Mouse (Mus musculus) gastrocnemius, postnatal 36 days (tissue): ENCODE data around the gene Col4a2. TPM values are rescaled to one million over a fixed set of nuclear protein-coding genes. Genes with fewer than 3 reads are reported as not detected.

Source experiments
- DNase-seq, 2 experiments: peaks; one replicate each; pipeline ENCODE4 v3.0.0; 2022
- intact Hi-C: fragments of 180-260 bp; cut with DNase I; formaldehyde crosslinking; loops from one replicate; pipeline ENCODE4 v1.15.1; 2025
- total RNA-seq, 2 experiments: library from RNA; stranded (reverse); gene quantifications; 2 replicates each; pipeline ENCODE4 v1.2.3; 2021

The Col4a2 gene
- total RNA-seq, 2 experiments from 2014 or later = 77.5 to 105 TPM

DNA sequence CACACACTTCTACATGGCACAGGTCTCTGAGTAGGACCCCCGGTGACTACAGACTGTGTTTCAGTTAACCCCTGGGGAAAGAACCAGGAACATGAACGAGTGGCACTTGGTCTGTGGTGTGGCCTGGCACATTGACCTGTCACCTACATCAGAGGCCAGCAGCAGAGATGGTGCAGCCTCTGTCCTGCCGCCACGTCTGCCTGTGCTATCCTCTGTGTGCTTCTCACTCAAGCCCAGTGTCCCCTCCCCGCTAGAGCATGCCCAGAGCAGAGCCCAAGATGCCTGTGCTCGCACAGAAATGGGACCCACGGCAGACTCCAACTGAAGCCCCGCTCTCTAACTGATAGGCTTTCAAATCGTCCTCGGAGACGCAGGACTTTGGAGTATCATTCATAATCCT is 6.8 kb downstream of the Col4a2 start:
- no peak for DNase-seq

DNA sequence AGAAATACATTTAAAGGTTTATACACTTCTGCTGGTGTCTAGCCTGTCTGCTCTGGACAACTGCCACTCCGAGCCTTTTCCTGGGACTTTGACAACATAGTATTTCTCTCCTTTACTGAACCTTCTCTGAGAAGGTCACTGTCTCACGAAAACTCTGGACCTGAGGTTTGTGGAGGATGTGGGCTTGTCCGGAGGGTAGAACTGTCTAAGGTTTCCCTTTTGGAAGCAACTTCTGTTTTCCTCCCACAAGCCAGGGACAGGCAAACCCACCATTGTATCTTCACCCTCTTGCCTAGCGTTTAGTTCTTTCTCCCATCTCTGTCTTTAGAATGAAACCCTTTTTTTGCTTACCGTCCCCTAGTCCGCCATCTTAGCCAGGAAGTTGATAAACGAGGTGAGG is 9.2 kb downstream of the Col4a2 start:
- intact Hi-C loops = no loop called here

More for the DNA sequence above, 6.8 kb downstream of the Col4a2 start:
- intact Hi-C loops = no loop called here

DNA sequence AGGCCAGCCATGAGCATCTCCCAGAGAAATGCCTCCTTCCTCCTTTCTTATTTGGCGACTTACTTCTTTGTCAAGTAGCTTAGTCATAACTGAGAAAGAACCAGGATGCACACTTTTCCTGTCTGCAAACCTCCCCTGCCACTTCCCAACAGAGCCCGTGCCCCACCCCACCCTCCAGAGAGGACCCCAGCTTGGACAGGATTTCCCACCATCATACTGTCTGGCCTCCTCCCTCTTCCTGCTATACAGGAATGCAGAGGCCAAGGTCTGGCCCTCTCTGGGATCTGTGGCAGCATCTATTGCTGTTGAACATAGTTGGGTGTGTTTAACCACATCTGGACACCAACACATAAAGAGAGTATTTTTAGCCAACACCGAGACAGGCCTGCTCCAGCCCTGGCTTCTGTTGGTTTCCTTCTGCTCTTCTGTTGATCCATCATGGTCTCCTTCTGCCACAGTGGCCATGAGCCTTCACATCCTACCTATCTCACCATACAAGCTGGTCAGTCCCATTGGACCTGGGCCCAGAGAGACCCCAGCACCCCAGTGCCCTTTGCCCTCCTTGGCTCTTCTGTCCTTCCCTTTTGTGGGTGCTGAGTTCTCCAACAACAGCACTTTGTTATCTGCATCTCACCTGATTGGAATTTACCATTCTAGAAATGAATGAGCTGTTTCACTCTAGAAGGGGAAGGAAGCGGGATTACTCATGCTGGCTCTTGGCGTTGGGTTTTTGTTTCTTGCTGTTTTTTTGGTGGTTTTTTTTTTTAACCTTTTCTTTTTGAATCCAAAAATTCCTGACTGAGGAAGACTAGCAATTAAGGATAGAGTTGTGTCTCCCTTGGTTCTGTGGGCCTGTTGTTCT is 10.3 kb downstream of the Col4a2 start:
- intact Hi-C loops = no loop called here

More for the DNA sequence above, 9.2 kb downstream of the Col4a2 start:
- DNase-seq = no peak

DNA sequence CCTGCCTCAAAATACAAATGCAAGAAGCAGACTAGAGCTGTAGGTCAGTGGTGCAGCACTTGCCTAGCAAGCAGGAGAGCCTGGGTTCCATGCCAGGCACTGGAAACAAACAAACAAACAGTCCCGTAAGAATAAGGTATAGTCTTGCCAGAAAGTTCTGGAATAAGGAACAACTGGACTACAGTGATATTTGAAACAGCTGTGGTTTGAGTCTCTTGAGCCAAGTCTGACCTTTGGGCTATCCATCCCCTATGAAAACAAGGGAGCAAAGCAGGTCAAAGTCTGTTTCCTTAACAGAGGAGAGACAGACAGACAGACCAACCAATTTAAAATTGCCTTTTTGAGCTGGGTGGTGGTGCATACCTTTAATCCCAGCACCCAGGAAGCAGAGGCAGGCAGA is 11.1 kb downstream of the Col4a2 start:
- no peak for DNase-seq
- intact Hi-C loops = no loop called here

More for the DNA sequence above, 10.3 kb downstream of the Col4a2 start:
- DNase-seq = no peak

DNA sequence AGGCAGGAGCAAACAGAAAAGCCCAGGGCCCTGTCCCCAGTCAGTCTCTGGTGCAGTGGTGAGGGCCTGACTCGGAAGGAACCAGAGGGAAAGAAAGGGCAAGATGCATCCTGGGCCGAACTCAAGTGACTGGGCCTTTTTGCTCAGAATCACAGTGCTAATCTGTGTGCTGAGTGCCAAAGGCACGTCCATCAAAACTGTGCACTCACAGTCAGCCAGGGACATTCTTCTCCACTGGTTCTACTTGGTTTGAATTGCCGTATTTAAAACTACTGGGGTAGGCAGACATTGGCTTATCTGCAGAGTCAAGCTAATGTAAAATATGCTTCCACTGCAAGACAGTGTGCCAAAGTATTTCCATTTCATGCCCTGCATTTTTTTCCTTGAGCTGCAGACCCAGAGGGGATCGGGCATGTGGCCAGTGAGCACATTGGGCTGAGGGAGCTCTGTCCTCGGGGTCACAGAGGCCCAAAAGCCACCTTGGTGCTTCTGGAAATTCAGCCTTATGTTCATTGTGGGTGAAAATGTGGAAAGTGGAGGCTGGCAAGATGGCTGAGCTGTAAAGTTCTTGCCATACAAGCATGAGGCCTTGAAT is 12.3 kb downstream of the Col4a2 start:
- intact Hi-C loops = no loop called here
- DNase-seq = no peak

DNA sequence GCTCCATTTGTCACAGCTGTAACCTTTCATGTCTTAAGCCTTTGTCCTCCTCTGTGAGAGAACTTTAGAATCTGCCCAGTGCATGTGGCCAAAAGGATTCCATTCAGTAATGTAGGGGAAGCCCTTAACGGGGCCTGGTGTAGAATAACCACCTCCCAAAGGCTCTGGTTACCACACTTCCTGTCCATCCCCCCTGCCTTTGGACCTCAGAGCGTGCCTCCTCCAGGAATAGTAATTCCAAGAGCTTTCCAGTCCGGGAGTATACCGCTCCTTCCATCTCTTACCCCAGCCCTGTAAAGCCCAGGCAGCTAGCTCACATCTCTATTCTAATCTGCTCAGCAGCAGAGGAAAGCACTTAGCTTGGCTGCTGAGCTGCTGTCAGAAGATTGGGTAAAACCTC is 14.7 kb downstream of the Col4a2 start:
- intact Hi-C loops = no loop called here
- DNase-seq = no peak

DNA sequence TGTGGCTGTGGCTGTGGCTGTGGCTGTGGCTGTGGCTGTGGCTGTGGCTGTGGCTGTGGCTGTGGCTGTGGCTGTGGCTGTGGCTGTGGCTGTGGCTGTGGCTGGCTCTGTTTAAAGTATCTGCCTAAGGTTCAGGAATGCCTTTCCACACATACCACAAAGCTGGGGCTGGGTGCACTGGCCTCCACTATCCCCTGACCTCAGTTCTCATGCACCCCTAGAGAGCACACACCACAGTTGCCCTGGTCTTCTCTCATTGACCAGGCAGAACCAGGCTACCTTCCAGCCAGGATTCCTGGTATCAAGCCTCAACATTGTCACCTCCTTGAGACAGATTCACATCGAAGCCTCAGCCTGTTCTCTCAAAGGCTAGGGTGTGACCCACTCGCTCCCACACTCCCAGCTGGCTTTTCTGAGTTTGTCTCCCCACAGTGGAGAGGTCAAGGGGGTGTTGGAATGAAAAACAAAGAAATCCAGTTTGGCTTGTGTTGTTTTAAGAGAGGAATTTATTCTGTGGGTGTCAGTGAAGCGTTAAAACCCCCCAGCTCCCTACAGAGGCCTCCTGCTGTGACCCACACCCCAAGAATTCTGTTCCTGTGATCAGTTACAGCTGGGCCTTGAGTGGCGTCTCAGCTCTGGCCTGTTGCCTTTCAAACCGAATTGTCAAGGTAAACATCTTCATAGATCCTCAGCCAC is 15.3 kb downstream of the Col4a2 start:
- DNase-seq = no peak
- intact Hi-C loops = no loop called here

DNA sequence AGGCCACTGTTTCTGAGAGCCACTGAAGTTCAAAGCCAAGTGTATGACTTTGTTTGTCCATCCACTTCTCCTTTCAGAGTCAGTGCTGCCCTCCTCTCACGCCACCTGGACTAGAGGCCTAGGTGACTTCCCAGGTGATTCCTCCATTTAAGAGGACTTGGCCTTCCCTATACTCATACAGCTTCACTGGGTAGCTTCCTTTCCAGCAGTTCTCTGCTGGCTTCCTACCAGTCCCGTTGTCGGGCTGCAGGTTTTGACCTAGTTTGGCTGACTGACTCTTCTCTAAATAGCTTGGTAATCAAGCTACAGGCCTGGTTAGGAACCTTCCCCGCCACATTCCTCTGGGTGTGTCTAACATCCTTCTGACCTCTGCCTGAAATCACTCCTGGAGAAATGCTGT is 19.0 kb downstream of the Col4a2 start:
- DNase-seq = no peak
- intact Hi-C loops = no loop called here

DNA sequence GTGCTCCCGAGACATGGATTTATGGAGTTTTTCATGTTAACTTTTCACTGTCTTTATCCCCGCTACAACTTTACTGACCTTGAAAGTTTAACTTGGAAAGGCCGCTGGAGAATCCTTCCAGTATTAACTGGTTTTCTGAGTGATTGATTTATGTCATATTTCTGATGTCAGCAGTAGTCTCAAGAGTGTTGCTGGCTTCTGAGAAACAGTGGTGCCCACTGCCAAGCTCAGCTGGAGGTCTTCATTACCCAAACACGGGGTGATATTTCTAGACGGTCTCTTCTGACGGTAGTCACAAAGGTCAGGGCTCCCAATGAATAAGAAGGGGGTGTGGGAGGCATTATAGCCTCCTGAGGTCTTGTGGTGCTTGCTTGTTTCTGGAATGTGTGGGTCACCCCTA is 21.1 kb downstream of the Col4a2 start:
- intact Hi-C loops = no loop called here
- DNase-seq = no peak

DNA sequence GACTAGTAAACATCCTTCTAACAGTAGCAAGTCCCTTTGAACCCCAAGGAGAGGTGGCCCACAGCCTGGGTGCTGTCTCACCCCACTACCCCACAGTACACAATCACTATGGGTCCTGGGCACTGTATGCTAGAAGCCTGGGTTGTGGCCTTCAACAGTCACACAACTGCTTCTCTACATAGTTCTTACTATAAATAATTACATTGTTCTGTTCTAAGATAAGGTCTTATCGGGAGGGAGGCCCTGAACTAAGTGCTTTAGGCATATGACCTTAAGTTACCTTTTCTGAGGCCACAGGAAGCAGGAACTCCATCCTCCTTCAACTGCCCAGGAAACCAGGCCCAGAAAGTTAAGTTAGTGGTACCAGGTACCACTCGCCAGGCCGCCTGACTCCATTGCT is 21.9 kb downstream of the Col4a2 start:
- DNase-seq = no peak

DNA sequence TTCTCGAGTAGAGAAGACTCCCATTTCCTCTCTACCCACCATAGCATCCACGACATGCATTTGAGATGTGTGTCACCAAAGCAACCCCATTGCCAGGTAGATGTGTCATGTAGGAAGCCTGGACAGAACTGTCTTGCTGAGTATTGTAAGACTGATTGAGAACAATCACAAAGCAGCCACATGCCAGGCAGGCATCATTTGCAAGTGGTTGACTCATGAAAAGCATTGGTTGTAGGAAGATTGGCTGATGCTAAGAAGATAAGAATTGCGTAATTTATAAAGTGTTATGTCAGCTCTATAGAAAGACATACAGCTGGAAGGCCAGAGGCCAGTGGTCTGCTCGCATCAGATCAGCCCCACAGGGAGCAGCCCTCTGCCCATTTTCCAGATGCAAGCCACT is 22.6 kb downstream of the Col4a2 start:
- DNase-seq = no peak

More for the DNA sequence above, 21.9 kb downstream of the Col4a2 start:
- intact Hi-C loops = no loop called here

DNA sequence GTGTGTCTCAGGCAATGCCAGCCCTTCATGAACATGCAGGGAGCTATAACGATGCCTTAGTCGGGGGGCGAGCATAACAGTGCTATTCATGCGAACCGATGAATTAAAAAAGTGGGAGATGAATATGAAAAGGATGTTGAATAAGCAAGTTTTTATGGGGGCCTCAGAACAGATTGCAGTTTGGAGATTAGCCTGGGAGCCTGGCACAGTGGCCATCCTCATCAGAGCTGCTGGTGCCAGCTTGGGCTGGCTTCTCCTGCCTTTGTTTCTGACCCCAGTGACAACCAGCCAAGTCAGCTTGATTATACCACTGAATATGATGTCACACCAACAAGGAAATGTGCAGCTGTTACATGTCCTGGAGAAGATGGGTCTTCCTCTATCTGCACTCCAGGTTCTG is 23.7 kb downstream of the Col4a2 start:
- DNase-seq = no peak
- intact Hi-C loops = no loop called here

More for the DNA sequence above, 22.6 kb downstream of the Col4a2 start:
- intact Hi-C loops = no loop called here

DNA sequence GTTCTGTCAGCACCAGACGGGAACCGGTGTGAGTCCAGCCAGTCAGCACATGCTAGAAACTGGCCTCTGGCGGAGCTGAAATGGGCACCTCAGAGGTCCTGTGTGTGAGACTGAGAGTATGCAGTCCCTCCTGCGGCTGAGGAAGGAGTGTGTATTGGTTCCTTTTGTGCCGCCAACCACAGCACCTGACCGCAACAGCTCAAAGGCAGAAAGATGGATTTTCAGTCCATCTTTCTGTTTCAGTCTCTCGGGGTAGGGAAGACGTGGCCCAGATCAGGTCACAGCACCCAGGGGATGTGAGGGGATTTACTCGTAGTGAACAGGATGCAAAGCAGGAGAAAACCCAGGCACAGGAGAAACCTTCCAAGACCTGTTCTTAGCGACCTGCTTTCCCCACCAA is 25.0 kb downstream of the Col4a2 start:
- no peak for DNase-seq
- intact Hi-C loops = no loop called here

DNA sequence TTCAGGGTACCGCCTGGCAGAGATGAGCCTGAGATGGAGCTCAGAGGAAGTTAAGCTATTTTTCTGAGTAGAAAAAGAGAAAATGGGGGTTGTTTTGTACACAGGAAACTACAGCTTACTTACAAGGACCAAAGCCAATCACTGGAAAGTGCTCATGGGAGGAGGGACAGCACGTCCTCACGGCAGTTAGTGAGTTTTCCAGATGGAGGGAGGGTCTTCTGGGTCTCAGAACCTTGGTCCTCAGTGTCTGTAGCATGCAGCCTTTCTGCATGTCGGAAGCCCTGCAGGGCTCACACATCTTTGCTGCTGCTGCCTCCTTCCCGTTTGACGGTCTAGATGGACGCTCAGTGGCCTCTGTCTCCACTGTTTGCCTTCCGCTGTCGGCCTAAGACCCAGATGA is 25.9 kb downstream of the Col4a2 start:
- DNase-seq = no peak
- intact Hi-C loops = no loop called here

DNA sequence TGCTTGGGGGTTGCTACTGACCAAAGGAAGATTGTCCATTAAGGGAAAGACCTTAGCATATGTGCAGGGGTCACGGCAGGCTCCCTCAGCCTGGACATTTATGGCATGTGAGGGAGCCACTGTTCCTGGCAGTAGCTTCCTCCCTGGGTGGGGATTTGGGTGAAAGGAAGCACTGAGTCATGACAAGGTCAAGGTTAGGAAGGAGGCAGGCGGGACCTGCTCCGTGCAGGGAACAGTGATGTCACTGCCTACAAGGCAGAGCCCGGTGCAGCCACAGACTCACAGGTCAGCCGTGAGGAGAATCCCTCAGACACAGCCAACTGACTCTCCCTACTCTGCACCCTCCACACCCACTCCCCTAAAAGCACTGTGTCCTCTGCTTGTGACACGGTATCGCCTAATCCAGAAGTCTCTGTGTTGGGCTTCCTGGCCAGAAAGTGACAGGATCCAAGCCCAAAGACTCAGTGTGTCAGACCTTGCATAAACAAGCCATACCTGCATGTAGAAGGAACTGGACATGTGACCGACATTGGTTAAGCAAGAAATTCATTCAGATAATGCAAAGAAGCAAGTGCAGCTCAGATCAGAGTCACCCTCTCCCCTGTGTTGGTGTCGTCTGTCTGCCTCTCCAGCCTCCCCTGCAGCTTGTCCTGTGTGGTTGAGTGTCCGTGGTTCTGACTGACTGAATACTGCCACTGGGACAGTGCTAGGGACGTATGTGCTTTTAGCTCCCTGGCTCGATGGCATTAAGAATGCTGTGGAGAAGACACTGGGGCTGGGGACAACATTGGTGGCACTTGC is 27.9 kb downstream of the Col4a2 start:
- no peak for DNase-seq
- intact Hi-C loops = no loop called here

DNA sequence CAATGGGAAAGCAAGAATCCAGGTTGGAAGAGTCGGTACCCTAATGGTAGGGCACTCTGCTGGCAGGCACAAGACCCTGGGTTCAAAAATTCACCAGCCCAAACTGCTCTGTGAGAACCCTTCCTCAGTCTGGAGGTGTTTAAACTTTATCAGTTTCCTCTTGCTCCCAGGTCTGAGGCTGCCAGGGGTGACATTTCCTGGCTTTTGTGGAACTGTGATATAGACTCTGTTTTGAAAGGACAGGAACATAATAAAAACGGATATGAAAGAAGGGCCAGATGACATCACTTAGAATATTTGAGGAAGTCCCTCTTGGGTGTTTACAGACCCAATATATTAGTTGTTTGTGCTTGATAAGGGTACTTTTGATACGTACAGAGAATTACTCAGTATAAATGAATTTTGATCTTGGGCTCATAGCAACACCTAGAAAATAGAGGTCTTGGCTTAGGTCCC is 28.5 kb downstream of the Col4a2 start:
- DNase-seq = no peak
- intact Hi-C loops = no loop called here

DNA sequence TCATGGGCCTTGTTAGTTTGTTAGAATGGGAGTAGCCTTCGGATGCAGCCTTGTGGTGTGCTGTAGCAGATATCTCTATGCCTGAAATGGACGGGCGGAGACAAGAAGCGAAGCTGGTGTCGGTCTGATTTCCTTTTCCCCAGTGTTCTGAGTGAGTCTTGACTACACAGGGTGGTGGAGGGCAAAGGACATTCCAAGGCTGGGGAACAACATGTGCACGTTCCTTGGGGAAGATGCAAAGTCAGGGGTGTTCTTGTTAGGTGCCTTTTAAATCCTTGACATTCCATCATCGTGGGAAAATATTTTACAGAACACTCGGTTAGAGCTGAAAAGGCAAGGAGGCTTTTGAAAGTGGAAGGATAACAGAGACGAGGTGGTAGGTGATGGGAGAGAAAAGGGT is 31.9 kb downstream of the Col4a2 start:
- intact Hi-C loops = no loop called here
- no peak for DNase-seq

DNA sequence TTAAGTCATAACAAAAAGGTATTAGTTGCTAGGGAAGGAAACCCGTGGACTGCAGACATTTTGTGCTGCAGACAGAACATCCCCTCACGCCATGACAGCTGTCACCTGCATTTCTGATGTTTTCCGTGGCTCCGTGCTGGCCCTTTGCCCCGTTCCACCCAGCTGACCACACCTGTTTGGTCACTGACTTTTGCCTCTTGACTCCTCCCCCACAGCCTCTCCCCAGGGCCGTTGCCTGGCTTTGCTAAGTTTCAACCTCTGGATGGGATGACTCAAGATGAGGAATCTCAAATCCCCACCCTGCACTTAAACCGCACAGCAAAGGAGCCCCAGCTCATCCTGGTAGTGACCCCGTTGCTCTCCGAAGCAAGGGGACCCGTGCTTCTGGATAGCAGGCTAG is 33.6 kb downstream of the Col4a2 start:
- intact Hi-C loops = loop anchor here (5.0 kb wide), 1 partner anchor 46 kb away; no protein-coding TSS in a partner anchor
- DNase-seq = no peak

DNA sequence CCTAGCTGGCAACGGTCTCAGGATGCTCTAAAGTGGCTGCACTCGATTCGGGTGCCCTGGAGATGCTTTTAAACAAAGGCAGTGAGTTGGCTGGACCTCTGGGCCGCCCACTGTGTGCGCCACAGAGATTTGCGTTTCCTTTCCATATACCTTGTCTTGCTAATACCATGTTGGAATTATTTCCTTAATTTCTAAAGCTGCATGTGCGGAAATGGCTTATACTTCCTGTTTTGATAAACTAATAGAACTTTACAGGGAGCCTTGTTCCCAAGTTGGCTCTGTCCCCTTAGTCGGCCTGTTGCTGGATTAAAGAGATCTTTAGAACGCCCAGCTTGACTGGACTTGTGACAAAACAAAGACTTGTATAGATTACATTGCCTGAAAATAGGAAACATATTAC is 35.1 kb downstream of the Col4a2 start:
- intact Hi-C loops = loop anchor here (5.0 kb wide), 1 partner anchor 45 kb away; no protein-coding TSS in a partner anchor
- no peak for DNase-seq

DNA sequence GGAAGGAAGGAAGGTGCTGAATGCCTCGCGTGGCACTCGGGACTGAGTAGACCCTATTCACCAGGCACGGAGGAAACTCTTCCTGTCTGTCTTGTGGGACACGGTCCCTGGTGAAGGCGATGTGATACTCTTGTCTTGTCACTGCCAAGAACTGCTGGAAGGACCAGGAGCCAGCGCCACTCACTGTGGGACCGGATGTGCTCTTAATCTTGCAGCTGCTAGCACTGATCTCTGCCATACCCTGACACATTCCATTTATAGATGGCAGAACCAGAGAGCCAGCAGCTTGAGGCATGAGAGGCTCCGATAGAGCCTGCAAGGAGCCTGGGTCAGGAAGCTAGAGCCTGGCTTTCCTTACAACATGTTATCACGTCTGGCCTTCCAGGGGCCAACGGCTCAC is 36.0 kb downstream of the Col4a2 start:
- intact Hi-C loops = loop anchor here (5.0 kb wide), 1 partner anchor 44 kb away; no protein-coding TSS in a partner anchor
- DNase-seq = peak; percentile 45 to 57
